Mouse (Mus musculus) intestine, postnatal 0 days (tissue): ENCODE measurements at regions not wholly inside any gene's neighbourhood (a gene's known extent, or its start where the extent isn't known, plus 50 kb on each side); places are given as distances from the start of the nearest gene placed in this dataset.

Source experiments
- ATAC-seq: fragments of 200-750 bp; cut with Nextera tagmentation; 2 replicates; pipeline ENCODE4 v1.8.0; 2017; ENCODE audit warnings: mild to moderate bottlenecking, moderate TSS enrichment, moderate library complexity
- H3K27ac ChIP-seq: fragments of 300-500 bp; sonication (generic); 2 replicates; pipeline ENCODE4 v1.5.1; 2014; ENCODE audit warnings: mild to moderate bottlenecking, low read depth, low read length, moderate library complexity
- H3K27me3 ChIP-seq: fragments of 300-500 bp; sonication (generic); replicated peaks from 2 replicates; pipeline ENCODE4 v1.6.1; 2014; ENCODE audit warnings: low read length, mixed read lengths; ENCODE audit not compliant: control insufficient read depth, insufficient read depth
- H3K36me3 ChIP-seq: fragments of 300-500 bp; sonication (generic); 2 replicates; pipeline ENCODE4 v1.6.1; 2014; ENCODE audit warnings: mild to moderate bottlenecking, moderate library complexity; ENCODE audit not compliant: control insufficient read depth, insufficient read depth
- H3K4me1 ChIP-seq: fragments of 300-500 bp; sonication (generic); replicated peaks from 2 replicates; pipeline ENCODE4 v1.6.1; 2014; ENCODE audit warnings: antibody characterized with exemption, low read length, mixed read lengths; ENCODE audit not compliant: control insufficient read depth, insufficient read depth
- H3K4me2 ChIP-seq: fragments of 300-500 bp; sonication (generic); replicated peaks from 2 replicates; pipeline ENCODE4 v1.6.1; 2014; ENCODE audit warnings: low read depth, mild to moderate bottlenecking, moderate library complexity
- H3K4me3 ChIP-seq: fragments of 300-500 bp; sonication (generic); 2 replicates; pipeline ENCODE4 v1.5.1; 2014; ENCODE audit warnings: low read depth, low read length
- H3K9ac ChIP-seq: fragments of 300-500 bp; sonication (generic); 2 replicates; pipeline ENCODE4 v1.6.1; 2014; ENCODE audit warnings: mild to moderate bottlenecking, low read depth, low read length
- H3K9me3 ChIP-seq: fragments of 300-500 bp; sonication (generic); 2 replicates; pipeline ENCODE4 v1.6.1; 2016; ENCODE audit warnings: mixed run types; ENCODE audit not compliant: control insufficient read depth
- CTCF ChIP-seq: sonication (generic); IDR thresholded peaks from 2 replicates; pipeline ENCODE4 v1.5.1; 2016; ENCODE audit warnings: low read depth, mild to moderate bottlenecking, control low read depth, antibody characterized with exemption, moderate library complexity
- WGBS: fragments of 180-500 bp; shearing (Covaris S2); extraction: QIAGEN DNeasy Blood & Tissue Kit; methylation state at CpG from one replicate; pipeline ENCODE4 v1.1.7; 2014; 5-methylcytosine and 5-hydroxymethylcytosine counted together

GRCm38 (mm10) chr3:34531836-34532235, 118.4 kb upstream of the Sox2 start:
- H3K9ac ChIP-seq: no peak overlapping the region
- no peak overlapping the region for H3K4me3 ChIP-seq
- no peaks in the 10 kb centered on the region for H3K36me3 ChIP-seq
- no peaks in the 10 kb centered on the region for H3K27me3 ChIP-seq
- 86% methylated on average over 7 of the region's 7 CpGs for WGBS
- ATAC-seq: no peak
- H3K27ac ChIP-seq: no peak overlapping the region
- H3K4me2 ChIP-seq: no peak overlapping the region
- no peak for TF ChIP-seq CTCF
- no peaks in the 10 kb centered on the region for H3K9me3 ChIP-seq
- H3K4me1 ChIP-seq: no peaks in the 10 kb centered on the region

GRCm38 (mm10) chr3:34527546-34527945, 122.7 kb upstream of the Sox2 start:
- no peak for ATAC-seq
- Histone ChIP-seq H3K9ac (no peak overlapping the region), H3K27me3 (no peaks in the 10 kb centered on the region), H3K4me3 (no peak overlapping the region), H3K36me3 (no peaks in the 10 kb centered on the region), H3K4me2 (no peak overlapping the region), H3K9me3 (no peaks in the 10 kb centered on the region), H3K4me1 (no peaks in the 10 kb centered on the region), H3K27ac (no peak overlapping the region)
- no peak for TF ChIP-seq CTCF

- WGBS: 79% methylated on average over 5 of the region's 5 CpGs
- TF ChIP-seq CTCF: no peak
- no peak for ATAC-seq
- Histone ChIP-seq H3K9ac (no peak overlapping the region), H3K4me3 (no peak overlapping the region), H3K27ac (no peak overlapping the region), H3K27me3 (no peaks in the 10 kb centered on the region), H3K36me3 (no peaks in the 10 kb centered on the region), H3K4me1 (no peaks in the 10 kb centered on the region), H3K9me3 (no peaks in the 10 kb centered on the region), H3K4me2 (no peak overlapping the region)
Observed at GRCm38 (mm10) chr3:34525730-34526129, 124.5 kb upstream of the Sox2 start.

- Histone ChIP-seq H3K4me1 (no peaks in the 10 kb centered on the region), H3K27me3 (no peaks in the 10 kb centered on the region), H3K27ac (no peak overlapping the region), H3K36me3 (no peaks in the 10 kb centered on the region), H3K9me3 (no peaks in the 10 kb centered on the region), H3K4me2 (no peak overlapping the region), H3K4me3 (no peak overlapping the region), H3K9ac (no peak overlapping the region)
- WGBS: 79% methylated on average over 6 of the region's 6 CpGs
- TF ChIP-seq CTCF: no peak
- no peak for ATAC-seq
Observed at GRCm38 (mm10) chr3:34522054-34522684, 128.0 kb upstream of the Sox2 start.

GRCm38 (mm10) chr3:34521357-34522053, 128.7 kb upstream of the Sox2 start:
- WGBS: 71% methylated on average over 14 of the region's 14 CpGs
- Histone ChIP-seq H3K4me1 (no peaks in the 10 kb centered on the region), H3K4me3 (no peak overlapping the region), H3K27me3 (no peaks in the 10 kb centered on the region), H3K4me2 (no peak overlapping the region), H3K36me3 (no peaks in the 10 kb centered on the region), H3K9ac (no peak overlapping the region), H3K9me3 (no peaks in the 10 kb centered on the region), H3K27ac (no peak overlapping the region)
- TF ChIP-seq CTCF: no peak
- no peak for ATAC-seq

GRCm38 (mm10) chr3:34512503-34513145, 137.6 kb upstream of the Sox2 start:
- H3K36me3 ChIP-seq: no peaks in the 10 kb centered on the region
- no peak overlapping the region for H3K9ac ChIP-seq
- H3K9me3 ChIP-seq: no peaks in the 10 kb centered on the region
- H3K27ac ChIP-seq: no peak overlapping the region
- H3K4me2 ChIP-seq: no peak overlapping the region
- WGBS: 91% methylated on average over 13 of the region's 13 CpGs
- no peak overlapping the region for H3K4me3 ChIP-seq
- no peak for ATAC-seq
- no peak for TF ChIP-seq CTCF
- no peaks in the 10 kb centered on the region for H3K27me3 ChIP-seq
- H3K4me1 ChIP-seq: no peaks in the 10 kb centered on the region; the same call in 1 of the 2 replicates
